In genomic region chr1:80613395-80614011, GRCm38 (mm10) we compare ENCODE assay signal across 18 mouse cellular contexts.
A peak's percentile ranks its signal among the peaks of the same experiment; 100 is the strongest.
DNase-seq lines count a peak whose midpoint lies in the region; ATAC-seq and TF ChIP-seq lines count a peak whose summit lies in the region.
"Had no signal": no experiment of that assay in that cellular context is flagged by ENCODE, and none has a peak within 500 bp of the region (broad histone marks: within the 10 kb centered on the region; RNA-seq: fewer than 3 reads in every experiment).

No protein-coding gene starts in this region.

- intact Hi-C loops in gastrocnemius, adult 2 months (cut with DNase I): no loop called here

- H3K9ac ChIP-seq in lung, embryonic 16.5 days (ENCODE audit: low read length): no peak overlapping the region
- H3K9ac ChIP-seq: hindbrain, embryonic 15.5 days; liver, embryonic 15.5 days had no signal

- peak; percentile 49 for ATAC-seq in lung, embryonic 16.5 days (ENCODE audit: low read depth)
- peak; percentile 67 for ATAC-seq in megakaryocyte, adult 5-6 weeks (ENCODE audit: poor library complexity, severe bottlenecking)

- WGBS in lung, embryonic 16.5 days: 46% methylated on average over 4 of the region's 4 CpGs

- no peak overlapping the region for H3K4me2 ChIP-seq in lung, embryonic 16.5 days (ENCODE audit: low read depth, low read length)
- H3K4me2 ChIP-seq: hindbrain, embryonic 15.5 days; liver, embryonic 15.5 days had no signal

- no peak overlapping the region for H3K4me3 ChIP-seq in gastrocnemius, adult 2 months
- no peak overlapping the region for H3K4me3 ChIP-seq in lung, embryonic 16.5 days (ENCODE audit: low read length)
- no peak overlapping the region for H3K4me3 ChIP-seq in brown adipose tissue, adult 24 weeks (ENCODE audit: insufficient read depth, low read depth, low read length)
- H3K4me3 ChIP-seq: forebrain, embryonic 10.5 days; hindbrain, embryonic 15.5 days; liver, embryonic 15.5 days had no signal

- H3K36me3 ChIP-seq in lung, embryonic 16.5 days (ENCODE audit: control insufficient read depth, insufficient read depth, low read length): no peaks in the 10 kb centered on the region
- H3K36me3 ChIP-seq: forebrain, embryonic 10.5 days; hindbrain, embryonic 15.5 days; liver, embryonic 15.5 days had no signal

- DNase-seq in gastrocnemius, adult 2 months: peak; percentile 23
- DNase-seq in gastrocnemius, adult 18-20 months (ENCODE audit: low spot score): no peak
- DNase-seq in lung, adult 18-20 months: no peak
- no peak for DNase-seq in ovary, postnatal 10 days (ENCODE audit: low spot score)
- no peak for DNase-seq in testis, postnatal 14 days (ENCODE audit: low spot score)
- DNase-seq: cerebellum, adult 18-20 months; heart, adult 11 months; kidney, adult 2 months; kidney, postnatal 4 days; layer of hippocampus, postnatal 36 days; midbrain, embryonic 14.5 days; right cerebral cortex, postnatal 14 days had no signal

- H3K9me3 ChIP-seq in lung, embryonic 16.5 days (ENCODE audit: control insufficient read depth, low read length): no peaks in the 10 kb centered on the region
- H3K9me3 ChIP-seq: forebrain, embryonic 10.5 days; hindbrain, embryonic 15.5 days; liver, embryonic 15.5 days had no signal

- H3K4me1 ChIP-seq in lung, embryonic 16.5 days (replicated peaks; ENCODE audit: control insufficient read depth, insufficient read depth, low read length): no peaks in the 10 kb centered on the region; the same call in 1 of the 2 replicates
- H3K4me1 ChIP-seq in brown adipose tissue, adult 24 weeks (ENCODE audit: control insufficient read depth, insufficient read depth, insufficient read length, low read length): 0 out of 2 replicates have a peak, but pooled peaks cover 2% of the 10 kb centered on the region
- H3K4me1 ChIP-seq: forebrain, embryonic 10.5 days; hindbrain, embryonic 15.5 days had no signal

- no peak for TF ChIP-seq CTCF in gastrocnemius, adult 2 months (IDR thresholded peaks at IDR 0.05)

- H3K27ac ChIP-seq in gastrocnemius, adult 2 months: peak overlapping the region; percentile 56
- H3K27ac ChIP-seq in lung, embryonic 16.5 days (ENCODE audit: low read length): no peak overlapping the region
- H3K27ac ChIP-seq in brown adipose tissue, adult 24 weeks (replicated peaks; ENCODE audit: low read depth, low read length): peak overlapping the region; percentile 56
- H3K27ac ChIP-seq: forebrain, embryonic 10.5 days; hindbrain, embryonic 15.5 days; liver, embryonic 15.5 days had no signal

- H3K27me3 ChIP-seq in lung, embryonic 16.5 days (ENCODE audit: control insufficient read depth, insufficient read depth, low read depth, low read length): no peaks in the 10 kb centered on the region
- H3K27me3 ChIP-seq: hindbrain, embryonic 15.5 days; liver, embryonic 15.5 days had no signal
